Mouse (Mus musculus) retina, postnatal 1 day (tissue): ENCODE data around the gene Ttc7.

ENCODE experiments used
- DNase-seq: peaks from one replicate; pipeline ENCODE4 v3.0.0-alpha.2; 2012

Gene Ttc7

GRCm38 (mm10) chr17:87314530-87314946 is 31.9 kb downstream of the Ttc7 start:
- DNase-seq = no peak

GRCm38 (mm10) chr17:87315021-87315531 is 32.4 kb downstream of the Ttc7 start:
- DNase-seq = peak; percentile 86

- DNase-seq = no peak
These were observed 33.4 kb downstream of the Ttc7 start for GRCm38 (mm10) chr17:87315891-87316763.

- no peak for DNase-seq
These were observed 34.6 kb downstream of the Ttc7 start for GRCm38 (mm10) chr17:87317271-87317670.

GRCm38 (mm10) chr17:87317947-87318346 is 35.3 kb downstream of the Ttc7 start:
- no peak for DNase-seq

GRCm38 (mm10) chr17:87321673-87322072 is 39.0 kb downstream of the Ttc7 start:
- no peak for DNase-seq

- no peak for DNase-seq
These were observed 40.5 kb downstream of the Ttc7 start for GRCm38 (mm10) chr17:87323215-87323614.

- DNase-seq = no peak
These were observed 42.8 kb downstream of the Ttc7 start for GRCm38 (mm10) chr17:87325501-87325900.

- peak; percentile 83 for DNase-seq
These were observed 44.3 kb downstream of the Ttc7 start for GRCm38 (mm10) chr17:87326987-87327386.

- no peak for DNase-seq
These were observed 45.0 kb downstream of the Ttc7 start for GRCm38 (mm10) chr17:87327645-87328044.

GRCm38 (mm10) chr17:87328177-87328768 is 45.6 kb downstream of the Ttc7 start:
- no peak for DNase-seq

- DNase-seq = no peak
These were observed 46.5 kb downstream of the Ttc7 start for GRCm38 (mm10) chr17:87329144-87329700.

GRCm38 (mm10) chr17:87330250-87330920 is 47.7 kb downstream of the Ttc7 start:
- DNase-seq = no peak

GRCm38 (mm10) chr17:87330921-87331291 is 48.2 kb downstream of the Ttc7 start:
- DNase-seq = peak; percentile 76

- DNase-seq = peak; percentile 78
These were observed 48.9 kb downstream of the Ttc7 start for GRCm38 (mm10) chr17:87331336-87332141.

GRCm38 (mm10) chr17:87332142-87332815 is 49.6 kb downstream of the Ttc7 start:
- DNase-seq = no peak

- DNase-seq = no peak
These were observed 50.2 kb downstream of the Ttc7 start for GRCm38 (mm10) chr17:87332887-87333286.

GRCm38 (mm10) chr17:87334162-87334561 is 51.5 kb downstream of the Ttc7 start:
- no peak for DNase-seq

GRCm38 (mm10) chr17:87335152-87335551 is 52.5 kb downstream of the Ttc7 start:
- no peak for DNase-seq

- DNase-seq = no peak
These were observed 53.0 kb downstream of the Ttc7 start for GRCm38 (mm10) chr17:87335727-87336126.

GRCm38 (mm10) chr17:87336910-87337309 is 54.2 kb downstream of the Ttc7 start:
- no peak for DNase-seq

- no peak for DNase-seq
These were observed 55.0 kb downstream of the Ttc7 start for GRCm38 (mm10) chr17:87337683-87338082.
